In genomic region chr10:68356521-68356920, GRCm38 (mm10) we compare ENCODE assay signal across 15 mouse cellular contexts.
A peak's percentile ranks its signal among the peaks of the same experiment; 100 is the strongest.
DNase-seq lines count a peak whose midpoint lies in the region; ATAC-seq lines count a peak whose summit lies in the region.
"Had no signal": no experiment of that assay in that cellular context is flagged by ENCODE, and none has a peak within 500 bp of the region (broad histone marks: within the 10 kb centered on the region; RNA-seq: fewer than 3 reads in every experiment).

No protein-coding gene starts in this region.

- no peaks in the 10 kb centered on the region for H3K36me3 ChIP-seq in kidney, embryonic 14.5 days (ENCODE audit: control insufficient read depth, insufficient read depth, low read length)
- H3K36me3 ChIP-seq in embryonic facial prominence, embryonic 11.5 days (replicated peaks; ENCODE audit: control insufficient read depth, insufficient read depth, low read depth, low read length) = no peaks in the 10 kb centered on the region
- H3K36me3 ChIP-seq in limb, embryonic 12.5 days = no peaks in the 10 kb centered on the region
- H3K36me3 ChIP-seq: forebrain, embryonic 10.5 days; G1E; heart, embryonic 15.5 days; hindbrain, embryonic 12.5 days; midbrain, embryonic 13.5 days had no signal

- no peak for DNase-seq in kidney, postnatal 10 days
- peak; percentile 55 for DNase-seq in 3T3-L1 (ENCODE audit: low read depth, low spot score)
- no peak for DNase-seq in embryonic facial prominence, embryonic 11.5 days (ENCODE audit: low spot score)
- DNase-seq in thymus, postnatal 0 days (ENCODE audit: low spot score) = no peak
- no peak for DNase-seq in cerebellum, adult 11 months
- DNase-seq: cerebellum, adult 8-10 months had no signal

- H3K4me2 ChIP-seq in kidney, embryonic 14.5 days (replicated peaks; ENCODE audit: low read depth, low read length) = no peak overlapping the region
- H3K4me2 ChIP-seq in embryonic facial prominence, embryonic 11.5 days (ENCODE audit: low read depth, low read length) = no peak overlapping the region
- peak overlapping the region; percentile 19; the same call in 1 of the 2 replicates for H3K4me2 ChIP-seq in limb, embryonic 12.5 days

- no peak for ATAC-seq in kidney, embryonic 14.5 days (ENCODE audit: low FRiP score, low TSS enrichment)
- no peak for ATAC-seq in embryonic facial prominence, embryonic 11.5 days (replicated peaks; ENCODE audit: insufficient number of reproducible peaks, low FRiP score, low TSS enrichment, low read depth)
- no peak for ATAC-seq in limb, embryonic 12.5 days (ENCODE audit: insufficient number of reproducible peaks, insufficient read depth, low FRiP score, low TSS enrichment, low read depth)

- no peak overlapping the region for H3K9ac ChIP-seq in kidney, embryonic 14.5 days (ENCODE audit: low read depth, low read length)
- no peak overlapping the region for H3K9ac ChIP-seq in embryonic facial prominence, embryonic 11.5 days (replicated peaks; ENCODE audit: low read length)
- H3K9ac ChIP-seq in limb, embryonic 12.5 days (replicated peaks) = no peak overlapping the region
- H3K9ac ChIP-seq: heart, embryonic 15.5 days; hindbrain, embryonic 12.5 days; liver, embryonic 14.5 days; midbrain, embryonic 13.5 days had no signal

- no peaks in the 10 kb centered on the region for H3K27me3 ChIP-seq in kidney, embryonic 14.5 days (ENCODE audit: control insufficient read depth, insufficient read depth, low read length)
- no peaks in the 10 kb centered on the region for H3K27me3 ChIP-seq in embryonic facial prominence, embryonic 11.5 days (ENCODE audit: control insufficient read depth, insufficient read depth, low read length)
- H3K27me3 ChIP-seq in limb, embryonic 12.5 days = no peaks in the 10 kb centered on the region
- H3K27me3 ChIP-seq: heart, embryonic 15.5 days; hindbrain, embryonic 12.5 days; midbrain, embryonic 13.5 days had no signal

- no peaks in the 10 kb centered on the region; the same call in 1 of the 2 replicates for H3K9me3 ChIP-seq in kidney, embryonic 14.5 days (ENCODE audit: control insufficient read depth, low read length)
- no peaks in the 10 kb centered on the region for H3K9me3 ChIP-seq in embryonic facial prominence, embryonic 11.5 days (replicated peaks; ENCODE audit: control insufficient read depth, low read length)
- peaks cover 3% of the 10 kb centered on the region; the same call in 1 of the 2 replicates for H3K9me3 ChIP-seq in limb, embryonic 12.5 days
- H3K9me3 ChIP-seq: forebrain, embryonic 10.5 days; heart, embryonic 15.5 days; hindbrain, embryonic 12.5 days; midbrain, embryonic 13.5 days had no signal

- H3K4me3 ChIP-seq in kidney, embryonic 14.5 days (ENCODE audit: low read length) = no peak overlapping the region
- H3K4me3 ChIP-seq in embryonic facial prominence, embryonic 11.5 days (ENCODE audit: low read depth, low read length) = no peak overlapping the region
- H3K4me3 ChIP-seq in limb, embryonic 12.5 days (replicated peaks) = no peak overlapping the region
- H3K4me3 ChIP-seq: forebrain, embryonic 10.5 days; heart, embryonic 15.5 days; hindbrain, embryonic 12.5 days; midbrain, embryonic 13.5 days had no signal

- H3K4me1 ChIP-seq in kidney, embryonic 14.5 days (ENCODE audit: control insufficient read depth, insufficient read depth, low read length) = peaks cover 28% of the 10 kb centered on the region; the same call in 1 of the 2 replicates
- H3K4me1 ChIP-seq in embryonic facial prominence, embryonic 11.5 days (ENCODE audit: control insufficient read depth, insufficient read depth, low read length) = no peaks in the 10 kb centered on the region; the same call in 1 of the 2 replicates
- H3K4me1 ChIP-seq in limb, embryonic 12.5 days (replicated peaks) = peaks cover 47% of the 10 kb centered on the region

- WGBS in kidney, embryonic 14.5 days = 39% methylated on average over 5 of the region's 5 CpGs
- WGBS in embryonic facial prominence, embryonic 11.5 days = 73% methylated on average over 5 of the region's 5 CpGs
- 23% methylated on average over 5 of the region's 5 CpGs for WGBS in limb, embryonic 12.5 days

- peak overlapping the region; percentile 63; the same call in 1 of the 2 replicates for H3K27ac ChIP-seq in kidney, embryonic 14.5 days (ENCODE audit: low read depth, low read length)
- peak overlapping the region; percentile 47; the same call in 1 of the 2 replicates for H3K27ac ChIP-seq in embryonic facial prominence, embryonic 11.5 days (replicated peaks; ENCODE audit: low read depth, low read length)
- H3K27ac ChIP-seq in limb, embryonic 12.5 days = peak overlapping the region; percentile 84
- H3K27ac ChIP-seq: liver, embryonic 14.5 days; macrophage had no signal
